Mouse (Mus musculus) kidney, adult 2 months (tissue): Measurements from ENCODE around the gene Unc5c. TPM values are rescaled to one million over a fixed set of nuclear protein-coding genes. Genes with fewer than 3 reads are reported as not detected.

Experiments used
- DNase-seq: peaks from one replicate; pipeline ENCODE4 v3.0.0; 2021
- H3K27ac ChIP-seq: fragments of 200-500 bp; 2 replicates; pipeline ENCODE4 v1.5.1; 2012; ENCODE audit warnings: low read depth, low read length, control low read depth, inconsistent platforms; ENCODE audit not compliant: insufficient read depth
- H3K27me3 ChIP-seq: fragments of 200-500 bp; replicated peaks from 2 replicates; pipeline ENCODE4 v1.6.1; 2012; ENCODE audit warnings: mild to moderate bottlenecking, moderate library complexity, low read length, inconsistent platforms; ENCODE audit not compliant: control insufficient read depth, insufficient read depth
- H3K36me3 ChIP-seq: fragments of 200-500 bp; 2 replicates; pipeline ENCODE4 v1.6.1; 2012; ENCODE audit warnings: mild to moderate bottlenecking, moderate library complexity, low read length, inconsistent platforms; ENCODE audit not compliant: control insufficient read depth, insufficient read depth
- H3K4me1 ChIP-seq: fragments of 200-500 bp; 2 replicates; pipeline ENCODE4 v1.6.1; 2011; ENCODE audit warnings: low read length; ENCODE audit not compliant: control insufficient read depth, insufficient read depth
- H3K4me3 ChIP-seq: fragments of 200-500 bp; 2 replicates; pipeline ENCODE4 v1.5.1; 2011; ENCODE audit warnings: mild to moderate bottlenecking, low read depth, low read length, control low read depth; ENCODE audit not compliant: insufficient read depth
- CTCF ChIP-seq: fragments of 200-500 bp; conservative IDR thresholded peaks from 2 replicates; pipeline ENCODE4 v1.5.1; 2011; ENCODE audit warnings: low read depth, mild to moderate bottlenecking, control low read depth, low read length, moderate library complexity, mixed read lengths; ENCODE audit not compliant: insufficient read depth, insufficient read length
- POLR2A ChIP-seq: fragments of 200-500 bp; IDR thresholded peaks from one replicate; pipeline ENCODE4 v1.6.1; 2011; ENCODE audit warnings: low read depth, low read length, control low read depth
- WGBS: fragments of 180-500 bp; shearing (Covaris S2); methylation state at CpG from one replicate; pipeline ENCODE4 v1.1.7; 2018; 5-methylcytosine and 5-hydroxymethylcytosine counted together
- polyA plus RNA-seq: library from polyadenylated mRNA; depleted of rRNA; stranded (reverse); fragments of >200 nt; gene quantifications from 2 replicates; pipeline ENCODE4 v1.2.3, GENCODE M21; 2012

Gene Unc5c
- polyA plus RNA-seq, 1 experiment, result 2.3 TPM

DNA sequence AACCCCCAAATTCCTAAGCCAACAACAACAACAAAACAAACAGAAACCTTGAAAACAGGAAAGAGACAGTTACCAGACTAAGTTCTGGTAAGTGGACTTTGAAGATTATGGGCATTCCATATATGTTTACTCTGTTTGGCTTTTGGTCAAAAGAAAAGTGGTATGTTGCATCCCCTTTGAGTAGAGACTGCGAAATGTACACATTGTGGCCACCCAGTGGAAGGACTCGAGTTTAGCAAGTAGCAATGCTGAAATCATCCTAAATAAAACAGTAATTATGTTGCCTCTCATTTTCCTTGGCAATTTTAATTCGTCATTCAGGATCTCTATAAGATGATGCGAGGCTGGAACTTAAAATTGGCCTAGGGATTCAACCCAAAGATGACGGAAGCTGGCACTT lies 8.2 kb downstream of the Unc5c start:
- no peak overlapping the region for H3K27ac ChIP-seq
- H3K27me3 ChIP-seq, result no peaks in the 10 kb centered on the region
- no peak for DNase-seq
- WGBS, result 82% methylated on average over 5 of the region's 5 CpGs
- no peak for TF ChIP-seq POLR2A
- no peak for TF ChIP-seq CTCF
- H3K4me1 ChIP-seq, result no peaks in the 10 kb centered on the region; the same call in 1 of the 2 replicates
- no peaks in the 10 kb centered on the region for H3K36me3 ChIP-seq
- H3K4me3 ChIP-seq, result no peak overlapping the region

- 89% methylated on average over 5 of the region's 5 CpGs for WGBS
- no peak for TF ChIP-seq POLR2A
- no peak for TF ChIP-seq CTCF
- Histone ChIP-seq H3K36me3 (no peaks in the 10 kb centered on the region), H3K4me1 (no peaks in the 10 kb centered on the region; the same call in 1 of the 2 replicates), H3K27me3 (no peaks in the 10 kb centered on the region), H3K27ac (no peak overlapping the region), H3K4me3 (no peak overlapping the region)
- no peak for DNase-seq
These were observed 10.4 kb downstream of the Unc5c start for GRCm38 (mm10) chr3:141475389-141475788.

- H3K36me3 ChIP-seq, result no peaks in the 10 kb centered on the region
- TF ChIP-seq POLR2A, result no peak
- TF ChIP-seq CTCF, result no peak
- no peaks in the 10 kb centered on the region; the same call in 1 of the 2 replicates for H3K4me1 ChIP-seq
- DNase-seq, result no peak
- no peaks in the 10 kb centered on the region for H3K27me3 ChIP-seq
- 50% methylated on average over 6 of the region's 6 CpGs for WGBS
- H3K27ac ChIP-seq, result no peak overlapping the region
- no peak overlapping the region for H3K4me3 ChIP-seq
These were observed 10.9 kb downstream of the Unc5c start for GRCm38 (mm10) chr3:141475919-141476318.

DNA sequence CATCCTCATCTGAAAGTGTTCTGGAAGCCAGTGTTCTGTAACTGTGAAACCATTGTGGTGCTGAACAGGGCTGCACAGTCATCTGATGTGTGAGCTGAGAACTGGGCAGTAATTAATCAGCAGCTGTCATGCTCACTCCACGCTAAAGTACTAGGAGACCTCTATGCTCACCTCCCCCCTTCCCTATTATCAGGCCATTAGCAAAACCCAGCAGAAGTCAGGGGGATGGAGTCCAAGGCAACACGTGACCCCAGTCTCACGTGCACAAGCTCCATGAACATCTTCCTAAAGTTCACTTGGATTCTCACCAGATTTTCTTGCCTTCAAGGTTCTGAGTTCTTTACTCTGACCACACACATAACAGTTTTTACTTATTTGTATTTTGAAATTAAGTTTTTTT lies 11.7 kb downstream of the Unc5c start:
- Histone ChIP-seq H3K36me3 (no peaks in the 10 kb centered on the region), H3K27ac (no peak overlapping the region), H3K4me3 (no peak overlapping the region), H3K4me1 (no peaks in the 10 kb centered on the region; the same call in 1 of the 2 replicates), H3K27me3 (no peaks in the 10 kb centered on the region)
- DNase-seq, result peak; percentile 67
- 32% methylated on average over 3 of the region's 3 CpGs for WGBS
- no peak for TF ChIP-seq POLR2A
- no peak for TF ChIP-seq CTCF

DNA sequence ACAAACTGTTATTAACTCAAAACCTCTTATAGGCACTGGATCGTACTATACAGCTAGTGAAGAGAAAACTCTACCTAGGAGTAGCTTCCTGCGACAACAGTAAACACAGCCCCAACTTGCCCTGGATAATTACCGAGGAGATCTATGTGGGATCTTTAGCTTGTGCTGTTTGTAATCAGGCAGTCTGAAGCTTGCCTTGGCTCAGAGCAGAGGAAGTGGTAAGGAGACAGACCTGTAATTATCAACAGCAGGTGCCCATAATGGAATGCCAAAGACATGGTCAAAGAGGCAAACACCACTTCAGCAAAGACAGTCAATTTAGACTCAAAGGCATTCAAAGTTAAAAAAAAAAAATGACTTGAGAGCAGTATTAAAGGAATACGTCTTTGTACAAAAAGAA lies 17.4 kb downstream of the Unc5c start:
- WGBS, result 83% methylated on average over 4 of the region's 4 CpGs
- TF ChIP-seq POLR2A (no peak), CTCF (no peak)
- H3K27me3 ChIP-seq, result no peaks in the 10 kb centered on the region
- DNase-seq, result no peak
- H3K4me1 ChIP-seq, result no peaks in the 10 kb centered on the region; the same call in 1 of the 2 replicates
- H3K27ac ChIP-seq, result no peak overlapping the region
- no peaks in the 10 kb centered on the region for H3K36me3 ChIP-seq
- H3K4me3 ChIP-seq, result no peak overlapping the region

DNA sequence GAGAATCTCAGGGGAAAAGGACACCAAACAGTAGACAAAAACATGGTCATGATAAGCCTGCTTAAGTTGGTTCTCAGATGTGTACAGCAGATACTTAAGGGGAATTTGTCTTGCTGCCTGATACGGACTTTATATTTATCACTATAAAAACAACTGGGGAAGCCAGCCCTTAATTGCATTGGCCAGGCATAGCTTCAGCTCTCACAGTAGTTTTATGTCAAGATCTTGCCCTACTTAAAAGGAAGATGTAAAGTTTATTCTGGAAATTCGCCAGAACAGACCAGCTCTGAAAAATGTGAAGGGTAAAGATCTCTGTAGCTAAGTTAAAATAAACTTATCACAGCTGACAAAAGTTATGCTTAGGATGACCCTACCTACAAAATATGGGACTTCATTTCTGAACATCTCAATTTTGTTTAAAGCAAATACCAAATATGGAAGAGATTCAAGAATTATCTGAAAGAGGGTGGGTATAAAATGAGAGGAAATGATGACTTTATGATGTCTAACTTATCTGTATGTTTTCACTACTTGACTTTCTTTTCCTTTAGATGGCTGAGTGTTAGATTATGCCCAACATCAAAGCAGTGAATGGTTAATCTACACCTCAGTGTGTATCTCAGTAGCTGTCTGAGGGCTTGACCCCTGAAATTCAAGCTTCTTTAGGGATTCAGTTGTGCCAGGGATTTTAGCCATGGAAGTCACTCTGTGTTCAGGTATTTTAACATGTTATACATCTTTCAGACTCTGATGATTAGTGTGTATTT lies 18.8 kb downstream of the Unc5c start:
- Histone ChIP-seq H3K4me1 (no peaks in the 10 kb centered on the region; the same call in 1 of the 2 replicates), H3K27ac (no peak overlapping the region), H3K27me3 (no peaks in the 10 kb centered on the region), H3K36me3 (no peaks in the 10 kb centered on the region), H3K4me3 (no peak overlapping the region)
- TF ChIP-seq CTCF (no peak), POLR2A (no peak)
- 44% methylated on average over 2 of the region's 2 CpGs for WGBS
- DNase-seq, result no peak

DNA sequence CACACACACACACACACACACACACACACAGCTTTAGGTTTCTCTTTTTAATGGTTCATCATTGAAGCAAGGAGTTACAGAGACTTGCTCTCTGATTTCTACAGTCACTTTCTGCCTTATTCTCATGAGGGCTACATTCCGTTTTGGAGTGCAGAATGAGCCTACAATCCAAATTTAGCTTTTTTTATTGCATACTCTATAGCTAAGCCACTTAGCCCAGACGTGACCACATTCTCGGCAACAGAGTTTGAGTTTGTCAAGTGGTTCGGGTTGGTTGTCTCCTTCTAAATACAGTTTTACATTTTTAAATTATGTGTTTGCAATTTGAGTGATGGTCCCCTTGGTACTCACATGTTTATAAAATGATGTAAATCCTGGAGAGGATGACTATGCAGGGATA lies 20.2 kb downstream of the Unc5c start:
- 89% methylated on average over 4 of the region's 4 CpGs for WGBS
- TF ChIP-seq POLR2A (no peak), CTCF (no peak)
- no peak overlapping the region for H3K27ac ChIP-seq
- DNase-seq, result no peak
- no peak overlapping the region for H3K4me3 ChIP-seq
- no peaks in the 10 kb centered on the region for H3K27me3 ChIP-seq
- no peaks in the 10 kb centered on the region for H3K4me1 ChIP-seq
- no peaks in the 10 kb centered on the region for H3K36me3 ChIP-seq
